Mouse (Mus musculus) gonadal fat pad, adult 2 months (tissue): ENCODE measurements at regions not wholly inside any gene's neighbourhood (a gene's known extent, or its start where the extent isn't known, plus 50 kb on each side); places are given as distances from the start of the nearest gene placed in this dataset.

Source experiments
- DNase-seq: peaks from one replicate; pipeline ENCODE4 v3.0.0-alpha.2; 2012; ENCODE audit warnings: low read depth

GRCm38 (mm10) chr9:115680703-115681576, 228.3 kb upstream of the Gadl1 start:
- DNase-seq: no peak

- DNase-seq: no peak
Measured at GRCm38 (mm10) chr9:115681841-115682240, 227.4 kb upstream of the Gadl1 start.

DNA sequence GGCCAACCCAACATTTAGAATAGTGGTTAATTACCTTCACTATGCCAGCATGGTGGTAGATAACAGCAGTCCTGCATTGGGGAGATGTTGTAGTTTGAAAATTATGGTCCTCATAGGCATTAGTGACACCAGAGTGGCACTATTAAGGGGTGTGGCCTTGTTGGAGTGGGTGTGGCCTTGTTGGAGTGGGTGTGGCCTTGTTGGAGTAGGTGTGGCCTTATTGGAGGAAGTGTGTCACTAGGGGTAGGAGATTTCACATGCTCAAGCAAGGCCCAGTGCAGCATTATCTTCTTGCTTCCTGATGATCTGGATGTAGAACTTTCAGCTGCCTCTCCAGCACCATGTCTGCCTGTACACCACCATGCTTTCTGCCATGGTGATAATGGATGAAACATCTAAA, 225.3 kb upstream of the Gadl1 start:
- DNase-seq: no peak

DNA sequence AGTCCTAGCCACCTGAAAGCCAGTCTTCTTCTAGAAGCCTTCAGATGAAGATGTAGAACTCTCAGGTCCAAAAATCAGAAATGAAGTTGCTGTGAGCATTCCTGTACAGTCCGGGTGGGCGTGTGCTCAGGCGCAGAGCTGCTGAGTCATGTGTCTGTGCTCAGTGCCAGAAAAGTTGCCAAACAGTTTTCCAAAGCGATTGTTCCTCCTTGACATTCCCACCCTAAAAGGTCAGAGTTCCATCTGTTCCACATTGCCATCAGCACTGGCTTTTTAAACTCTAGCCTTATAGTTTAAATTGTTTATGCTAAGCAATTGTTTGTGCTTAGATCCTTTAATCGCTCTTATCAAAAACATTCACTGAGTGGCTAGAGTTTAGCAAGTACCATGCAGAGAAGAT, 222.7 kb upstream of the Gadl1 start:
- DNase-seq: no peak

DNA sequence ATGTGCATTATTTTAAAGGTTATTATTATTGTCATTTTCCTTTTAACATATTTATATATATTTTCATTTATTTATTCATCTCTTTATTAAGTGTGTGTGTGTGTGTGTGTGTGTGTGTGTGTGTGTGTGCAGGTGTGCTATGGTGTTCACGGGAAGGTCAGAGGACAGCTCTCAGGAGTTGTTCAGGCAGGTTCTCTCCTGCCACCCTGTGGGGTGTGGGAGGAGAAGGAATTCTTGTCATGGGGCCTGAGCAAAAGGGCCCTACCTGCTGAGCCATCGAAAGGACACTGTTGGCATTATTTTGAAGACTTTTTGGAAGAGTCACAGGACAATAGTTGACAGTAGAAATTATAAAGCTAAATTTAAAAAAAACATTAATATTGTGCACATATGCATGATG, 216.4 kb upstream of the Gadl1 start:
- DNase-seq: no peak

DNA sequence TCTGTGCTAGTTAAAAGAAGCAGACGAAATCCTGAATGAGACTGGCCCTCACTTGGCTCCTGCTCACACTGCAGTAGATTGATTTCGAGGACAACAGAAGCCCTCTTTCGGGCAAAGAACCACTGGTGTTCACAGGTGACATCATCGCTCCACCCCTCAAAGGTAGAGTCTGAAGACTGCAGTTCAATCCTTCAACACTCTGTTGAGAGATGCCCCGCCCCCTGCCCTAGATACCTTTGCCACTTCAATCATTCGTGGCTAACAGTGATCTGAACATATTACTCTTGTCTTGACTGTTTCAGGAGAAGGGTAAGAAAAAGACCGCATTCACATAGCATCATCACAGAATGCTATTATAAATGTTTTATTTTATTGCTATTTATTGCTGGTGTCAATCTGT, 205.5 kb upstream of the Gadl1 start:
- DNase-seq: no peak

- DNase-seq: no peak
Measured at GRCm38 (mm10) chr9:115704249-115704648, 205.0 kb upstream of the Gadl1 start.

- DNase-seq: no peak
Measured at GRCm38 (mm10) chr9:115705761-115706160, 203.5 kb upstream of the Gadl1 start.

DNA sequence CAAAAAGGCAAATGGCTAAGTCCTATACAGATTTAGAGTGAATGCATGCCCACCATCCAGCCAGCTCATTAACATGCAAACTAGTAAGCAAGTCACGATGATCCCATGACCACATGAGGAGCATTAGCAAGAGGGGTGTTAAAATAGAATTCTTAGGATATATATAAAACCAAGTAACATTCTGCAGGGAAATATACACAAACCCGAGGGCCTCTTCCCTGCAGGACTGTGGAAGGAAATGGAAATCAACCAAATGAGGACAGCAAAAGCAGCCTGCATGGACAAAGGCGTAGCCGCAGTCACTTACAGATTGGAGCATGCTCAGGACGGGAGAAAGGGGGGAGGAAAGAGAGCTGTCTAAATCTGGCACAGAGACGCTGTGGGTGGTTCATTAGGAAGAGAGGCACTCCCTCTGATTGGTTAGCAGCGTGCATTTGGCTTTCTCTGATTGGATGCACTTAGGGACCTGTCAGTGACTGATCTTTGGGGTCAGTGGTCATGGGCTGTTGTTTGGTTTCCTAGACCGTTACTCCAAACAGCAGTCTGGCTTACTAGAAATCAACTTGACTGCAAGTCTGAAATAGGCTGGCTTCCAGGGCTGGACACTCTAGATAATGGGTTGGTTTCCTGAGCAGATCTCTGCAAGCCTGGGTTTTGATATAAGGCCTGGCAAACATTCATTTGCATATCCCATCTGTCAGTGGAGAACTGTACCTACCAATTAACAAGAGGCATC, 200.9 kb upstream of the Gadl1 start:
- no peak for DNase-seq

DNA sequence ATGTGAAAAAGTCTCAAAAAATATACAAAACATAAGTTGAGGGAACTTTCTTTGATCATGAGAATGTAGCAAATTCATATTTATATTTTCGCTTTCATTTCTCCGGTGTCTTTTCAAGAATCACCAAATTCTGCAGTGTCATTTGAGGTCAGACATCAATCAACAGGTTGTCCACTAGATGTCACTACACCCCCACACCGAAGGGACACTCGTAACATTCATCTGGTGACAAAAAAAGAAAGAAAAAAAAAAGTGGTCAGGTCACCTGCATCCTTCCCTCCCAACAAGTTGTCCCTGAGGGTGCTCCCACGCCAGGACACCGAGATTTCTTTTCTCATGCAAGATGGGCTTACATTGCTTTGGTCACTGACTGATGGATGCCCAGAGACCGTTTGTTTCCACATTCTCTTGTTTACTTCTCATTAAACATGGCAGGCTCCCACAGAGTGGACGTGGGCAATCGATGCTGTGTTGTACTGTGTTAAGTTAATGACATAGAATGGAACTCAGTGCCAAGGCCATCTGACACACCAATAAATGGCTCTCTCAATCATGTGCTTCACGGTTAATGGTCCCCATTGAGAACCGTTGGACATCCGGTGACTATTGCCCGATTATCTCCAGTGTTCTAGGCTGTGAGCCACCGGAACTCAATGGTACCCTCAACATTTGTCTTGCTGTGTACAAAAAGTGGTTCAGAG, 199.1 kb upstream of the Gadl1 start:
- DNase-seq: no peak

GRCm38 (mm10) chr9:115720306-115720705, 188.9 kb upstream of the Gadl1 start:
- no peak for DNase-seq

DNA sequence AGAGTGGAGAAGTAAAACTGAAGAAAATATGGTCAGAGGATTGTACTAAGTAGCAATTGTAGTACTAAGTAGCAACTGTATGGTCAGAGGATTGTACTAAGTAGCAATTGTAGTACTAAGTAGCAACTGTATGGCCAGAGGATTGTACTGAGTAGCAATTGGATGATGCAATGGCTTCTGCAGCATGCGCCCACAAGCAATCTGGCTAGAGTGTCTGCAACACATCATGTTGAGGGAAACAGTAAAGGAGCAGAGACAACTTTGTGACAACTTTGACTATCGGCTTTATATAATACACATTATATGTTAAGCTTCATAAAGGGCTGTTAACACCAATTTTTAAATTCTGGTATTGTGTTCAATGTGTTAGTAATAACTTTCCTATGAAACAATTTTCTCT, 188.4 kb upstream of the Gadl1 start:
- no peak for DNase-seq

GRCm38 (mm10) chr9:115724063-115724462, 185.2 kb upstream of the Gadl1 start:
- DNase-seq: no peak

DNA sequence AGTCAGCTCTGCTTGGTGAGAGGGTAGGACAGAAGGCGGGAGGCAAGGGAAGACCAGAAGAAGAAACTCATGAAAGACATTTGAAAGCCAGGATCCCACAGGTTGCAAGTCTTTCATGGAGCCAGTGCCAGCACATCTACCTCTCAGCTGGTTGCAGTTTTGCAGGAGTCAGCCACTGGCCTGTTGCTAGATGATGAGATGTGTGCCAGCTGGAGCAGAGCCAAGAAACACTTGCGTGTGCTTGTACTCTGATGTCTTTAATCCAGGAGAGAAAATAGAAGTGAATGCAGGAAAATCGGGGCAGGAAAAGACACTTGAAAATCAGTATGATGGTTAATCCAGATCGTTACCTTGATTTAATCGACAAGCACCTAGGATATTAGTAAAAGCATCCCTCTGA, 181.9 kb upstream of the Gadl1 start:
- DNase-seq: no peak

DNA sequence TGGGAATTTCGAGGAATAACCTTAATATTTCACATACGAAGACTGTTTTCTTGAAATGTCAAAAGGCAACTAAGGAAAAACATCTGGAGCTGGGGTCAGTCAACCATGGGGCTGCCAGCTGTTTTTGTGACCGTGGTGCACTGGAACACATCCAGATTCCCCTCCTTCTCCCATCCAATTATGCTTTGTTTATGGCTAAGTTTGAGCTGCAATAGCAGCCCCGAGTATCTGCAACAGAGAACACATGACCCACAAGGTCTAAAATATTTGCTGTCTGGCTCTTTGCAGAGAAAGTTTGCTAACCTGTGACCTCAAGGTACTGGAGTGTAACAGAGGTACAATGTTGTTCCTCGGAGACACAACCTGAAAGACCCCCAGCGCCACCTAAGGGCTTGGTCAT, 177.7 kb upstream of the Gadl1 start:
- DNase-seq: no peak

DNA sequence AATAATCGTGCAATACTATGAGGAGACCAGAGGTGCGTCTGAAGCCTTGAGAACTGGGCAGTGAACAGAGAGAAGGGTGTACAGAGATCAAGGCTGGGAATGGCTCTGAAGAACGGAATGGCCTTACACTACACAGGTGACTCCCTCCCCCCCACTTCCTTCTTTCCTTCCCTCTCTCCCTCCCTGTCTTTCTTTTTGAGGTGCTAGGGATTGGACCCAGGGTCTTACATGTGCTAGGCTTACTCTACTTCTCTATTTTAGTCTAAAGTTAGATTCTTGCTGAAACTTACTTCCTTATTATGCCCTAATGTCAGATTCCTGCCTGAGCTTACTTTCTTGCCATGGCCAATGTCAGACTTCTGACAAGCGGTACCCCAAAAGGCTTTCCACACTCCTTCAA, 176.2 kb upstream of the Gadl1 start:
- DNase-seq: no peak

DNA sequence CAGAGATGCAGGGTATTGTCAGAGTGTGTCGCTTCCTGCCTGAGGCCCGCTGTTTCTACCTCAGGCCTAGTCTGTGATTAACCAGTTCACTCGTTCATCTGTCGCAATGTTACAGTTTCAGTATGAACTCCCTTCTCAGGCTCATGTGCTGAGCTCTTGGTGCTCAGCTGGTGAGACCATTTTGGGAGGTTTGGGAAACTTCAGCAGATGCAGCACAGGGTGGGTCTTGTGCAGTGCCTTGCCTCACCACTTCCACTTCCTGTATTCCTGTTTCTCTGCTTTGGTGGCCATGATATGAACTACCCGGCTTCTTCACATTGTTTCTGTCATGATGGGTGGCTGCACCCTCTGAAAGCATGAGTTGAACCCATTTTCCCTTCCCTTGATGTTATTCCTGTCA, 169.3 kb upstream of the Gadl1 start:
- no peak for DNase-seq

GRCm38 (mm10) chr9:115746436-115746835, 162.8 kb upstream of the Gadl1 start:
- DNase-seq: no peak

- no peak for DNase-seq
Measured at GRCm38 (mm10) chr9:115760496-115760895, 148.8 kb upstream of the Gadl1 start.

GRCm38 (mm10) chr9:115764136-115764535, 145.1 kb upstream of the Gadl1 start:
- DNase-seq: no peak

GRCm38 (mm10) chr9:115766471-115766870, 142.8 kb upstream of the Gadl1 start:
- DNase-seq: no peak

DNA sequence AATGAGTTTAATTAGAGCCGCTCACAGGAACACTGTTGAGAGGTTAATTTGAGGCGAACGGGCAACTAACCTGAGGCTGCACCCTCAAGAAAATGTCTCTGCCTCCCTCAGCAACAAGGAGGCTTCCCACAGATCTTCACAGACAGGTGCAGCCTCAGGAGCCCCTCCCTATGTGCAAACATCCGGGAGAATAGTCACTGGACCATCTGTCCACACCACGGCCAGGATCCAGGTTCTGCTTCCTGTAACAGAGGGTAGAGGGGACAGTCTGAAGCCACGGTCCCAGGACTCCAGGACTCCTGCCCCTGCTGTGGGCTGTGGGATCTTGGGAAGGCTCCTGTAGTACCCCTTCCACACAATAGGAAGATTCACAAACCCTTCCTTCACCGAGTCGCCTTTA, 134.1 kb upstream of the Gadl1 start:
- DNase-seq: no peak

DNA sequence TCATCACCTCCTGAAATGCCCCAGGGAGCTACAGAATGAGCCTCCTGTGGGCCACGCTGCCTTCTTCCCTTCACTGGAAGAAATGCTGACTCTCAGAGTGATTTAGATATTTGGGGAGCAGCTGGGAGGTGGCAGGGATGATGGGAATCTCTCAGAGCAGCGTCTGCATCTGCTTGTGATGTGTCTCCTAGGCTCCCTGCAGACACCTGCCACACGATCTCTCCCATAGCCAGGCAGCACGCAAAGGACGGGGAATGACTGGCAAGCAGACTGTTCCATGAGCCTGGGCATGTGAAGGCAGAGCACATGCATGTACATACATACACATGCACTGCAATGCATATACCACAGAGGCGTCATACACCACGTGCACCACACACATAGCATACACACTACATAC, 133.4 kb upstream of the Gadl1 start:
- no peak for DNase-seq
